Mouse (Mus musculus) heart, adult 2 months (tissue): ENCODE measurements at regions not wholly inside any gene's neighbourhood (a gene's known extent, or its start where the extent isn't known, plus 50 kb on each side); places are given as distances from the start of the nearest gene placed in this dataset.

Experiments used
- DNase-seq, 2 experiments: peaks; one replicate each; pipeline ENCODE4 v3.0.0; 2021
- H3K27ac ChIP-seq: fragments of 200-600 bp; 2 replicates; pipeline ENCODE4 v1.8.1; 2022
- H3K27me3 ChIP-seq: fragments of 200-500 bp; 2 replicates; pipeline ENCODE4 v1.6.1; 2012; ENCODE audit warnings: mild to moderate bottlenecking, low read length, inconsistent platforms, mixed read lengths; ENCODE audit not compliant: control insufficient read depth, insufficient read depth
- H3K36me3 ChIP-seq: fragments of 200-500 bp; 2 replicates; pipeline ENCODE4 v1.6.1; 2012; ENCODE audit warnings: low read length, inconsistent platforms; ENCODE audit not compliant: control insufficient read depth, insufficient read depth
- H3K4me1 ChIP-seq: fragments of 200-500 bp; 2 replicates; pipeline ENCODE4 v1.6.1; 2011; ENCODE audit warnings: low read length; ENCODE audit not compliant: control insufficient read depth, insufficient read depth
- H3K4me3 ChIP-seq: fragments of 200-600 bp; 2 replicates; pipeline ENCODE4 v1.8.1; 2022
- H3K79me2 ChIP-seq: fragments of 200-500 bp; replicated peaks from 2 replicates; pipeline ENCODE4 v1.6.1; 2012; ENCODE audit warnings: mild to moderate bottlenecking, inconsistent platforms, low read length, moderate library complexity, mixed read lengths; ENCODE audit not compliant: control insufficient read depth, insufficient read depth
- H3K9ac ChIP-seq: fragments of 200-500 bp; 2 replicates; pipeline ENCODE4 v1.6.1; 2012; ENCODE audit warnings: low read depth, mild to moderate bottlenecking, control low read depth, inconsistent platforms, low read length, mixed read lengths
- CTCF ChIP-seq: fragments of 200-600 bp; IDR thresholded peaks from 2 replicates; pipeline ENCODE4 v1.8.1; 2022; ENCODE audit warnings: antibody characterized with exemption, mild to moderate bottlenecking, moderate library complexity
- EP300 ChIP-seq: fragments of 200-500 bp; IDR thresholded peaks from 2 replicates; pipeline ENCODE4 v1.6.1; 2011; ENCODE audit warnings: low read depth, low read length, control low read depth; ENCODE audit not compliant: insufficient read depth
- POLR2A ChIP-seq: fragments of 200-500 bp; IDR thresholded peaks from 2 replicates; pipeline ENCODE4 v1.6.1; 2011; ENCODE audit warnings: mild to moderate bottlenecking, low read depth, low read length, control low read depth; ENCODE audit not compliant: insufficient read depth
- WGBS: fragments of 180-500 bp; shearing (Covaris S2); methylation state at CpG from one replicate; pipeline ENCODE4 v1.1.7; 2018; 5-methylcytosine and 5-hydroxymethylcytosine counted together
- intact Hi-C: fragments of 180-260 bp; cut with DNase I; formaldehyde crosslinking; loops from one replicate; pipeline ENCODE4 v1.15.1; 2025

DNA sequence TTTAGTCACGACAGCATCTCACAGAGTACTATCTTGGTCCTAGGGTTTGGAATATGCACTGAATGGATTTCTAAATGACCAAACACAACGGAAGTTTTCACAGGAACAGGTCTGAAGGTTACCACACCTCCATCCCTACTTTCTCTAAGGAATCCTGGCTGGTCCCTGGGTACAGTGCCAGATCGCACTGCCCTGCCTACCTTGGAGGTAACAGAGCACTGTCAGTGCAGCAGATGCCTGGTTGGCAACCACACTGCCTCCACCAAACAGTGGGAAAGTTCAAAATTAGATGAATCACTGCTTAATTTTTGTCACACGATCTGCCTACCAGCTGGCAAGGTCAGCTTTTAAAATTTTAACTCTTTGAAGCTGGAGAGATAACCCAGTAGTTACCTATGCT, 111.6 kb downstream of the Kcnj2 start:
- intact Hi-C loops: no loop called here
- 77% methylated on average over 4 of the region's 4 CpGs for WGBS
- H3K27ac ChIP-seq: no peak overlapping the region
- no peaks in the 10 kb centered on the region for H3K79me2 ChIP-seq
- no peaks in the 10 kb centered on the region for H3K36me3 ChIP-seq
- no peaks in the 10 kb centered on the region for H3K4me1 ChIP-seq
- H3K27me3 ChIP-seq: no peaks in the 10 kb centered on the region
- no peak for DNase-seq
- H3K9ac ChIP-seq: no peak overlapping the region
- no peak overlapping the region for H3K4me3 ChIP-seq
- TF ChIP-seq CTCF: no peak
- no peak for TF ChIP-seq POLR2A
- TF ChIP-seq EP300: no peak

DNA sequence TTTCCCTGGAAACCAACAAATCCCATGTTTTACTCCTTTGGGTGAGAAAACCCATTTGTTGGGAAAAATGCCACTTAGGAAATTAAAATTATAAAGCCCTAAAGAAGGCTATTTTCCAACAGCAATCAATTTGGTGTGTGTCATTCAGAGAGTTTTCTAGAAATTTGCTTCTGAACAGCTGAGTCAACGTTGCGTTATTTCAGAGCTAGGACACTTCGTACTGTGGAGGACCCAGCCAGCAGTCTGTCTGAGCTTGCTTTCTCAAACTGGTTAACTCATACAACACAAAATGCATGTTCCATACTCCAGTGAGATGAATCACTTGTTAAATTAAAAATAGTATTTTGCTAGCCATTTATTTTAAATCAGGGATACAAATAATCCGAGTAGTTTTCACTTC, 131.5 kb downstream of the Kcnj2 start:
- WGBS: 87% methylated on average over 4 of the region's 4 CpGs
- H3K27ac ChIP-seq: no peak overlapping the region
- no peak for DNase-seq

DNA sequence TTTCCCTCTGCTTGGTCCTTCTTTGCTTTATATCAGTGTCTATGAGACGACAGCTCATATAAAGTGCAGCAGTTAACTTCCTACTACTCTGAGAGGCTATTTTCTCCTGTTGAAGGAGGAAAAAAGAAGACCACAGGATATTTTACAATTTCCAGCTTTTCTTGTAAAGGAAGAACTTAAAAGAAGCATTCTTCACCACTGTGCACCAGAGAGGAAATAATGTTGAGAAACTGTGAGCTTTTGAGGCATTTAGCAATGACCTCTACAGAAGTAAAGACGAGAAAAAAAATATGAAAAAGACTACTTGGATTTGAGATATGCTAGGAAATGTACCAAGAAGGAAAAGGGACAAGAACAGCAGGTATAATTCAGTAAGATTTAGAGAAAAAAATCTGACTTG, 134.5 kb downstream of the Kcnj2 start:
- intact Hi-C loops: no loop called here
- no peaks in the 10 kb centered on the region for H3K4me1 ChIP-seq
- WGBS: 56% methylated on average over 2 of the region's 2 CpGs
- H3K36me3 ChIP-seq: no peaks in the 10 kb centered on the region
- no peak for DNase-seq
- H3K27me3 ChIP-seq: no peaks in the 10 kb centered on the region
- H3K79me2 ChIP-seq: no peaks in the 10 kb centered on the region
- no peak overlapping the region for H3K4me3 ChIP-seq
- H3K9ac ChIP-seq: no peak overlapping the region
- TF ChIP-seq EP300 (no peak), CTCF (no peak), POLR2A (no peak)
- no peak overlapping the region for H3K27ac ChIP-seq

More for the DNA sequence above, 131.5 kb downstream of the Kcnj2 start:
- TF ChIP-seq POLR2A: no peak
- TF ChIP-seq EP300: no peak
- no peak for TF ChIP-seq CTCF
- H3K27me3 ChIP-seq: no peaks in the 10 kb centered on the region
- H3K4me3 ChIP-seq: no peak overlapping the region
- H3K9ac ChIP-seq: no peak overlapping the region
- intact Hi-C loops: no loop called here
- no peaks in the 10 kb centered on the region for H3K4me1 ChIP-seq
- no peaks in the 10 kb centered on the region for H3K36me3 ChIP-seq
- H3K79me2 ChIP-seq: no peaks in the 10 kb centered on the region

DNA sequence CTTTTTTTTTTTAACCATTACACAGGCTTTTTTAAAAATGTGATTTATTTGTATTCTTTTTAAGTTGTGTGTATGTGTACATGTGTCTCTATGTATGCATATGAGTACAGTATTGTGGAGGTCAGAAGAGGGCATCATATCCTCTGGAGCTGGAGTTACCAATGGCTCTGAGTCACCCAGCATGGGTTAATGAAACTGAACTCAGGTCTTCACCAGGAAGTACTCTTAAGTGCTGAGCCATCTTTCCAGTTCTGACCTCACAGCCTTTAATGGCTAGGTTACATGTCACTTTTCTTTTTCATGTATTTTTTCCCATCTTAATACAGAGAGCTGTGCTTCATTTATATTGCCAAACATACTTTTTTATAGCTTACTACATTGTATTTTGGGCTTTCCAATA, 136.8 kb downstream of the Kcnj2 start:
- DNase-seq: no peak
- Histone ChIP-seq H3K4me1 (no peaks in the 10 kb centered on the region), H3K36me3 (no peaks in the 10 kb centered on the region), H3K27ac (no peak overlapping the region), H3K79me2 (no peaks in the 10 kb centered on the region), H3K9ac (no peak overlapping the region), H3K4me3 (no peak overlapping the region), H3K27me3 (no peaks in the 10 kb centered on the region)
- no peak for TF ChIP-seq POLR2A
- TF ChIP-seq EP300: no peak
- TF ChIP-seq CTCF: no peak
- intact Hi-C loops: no loop called here

DNA sequence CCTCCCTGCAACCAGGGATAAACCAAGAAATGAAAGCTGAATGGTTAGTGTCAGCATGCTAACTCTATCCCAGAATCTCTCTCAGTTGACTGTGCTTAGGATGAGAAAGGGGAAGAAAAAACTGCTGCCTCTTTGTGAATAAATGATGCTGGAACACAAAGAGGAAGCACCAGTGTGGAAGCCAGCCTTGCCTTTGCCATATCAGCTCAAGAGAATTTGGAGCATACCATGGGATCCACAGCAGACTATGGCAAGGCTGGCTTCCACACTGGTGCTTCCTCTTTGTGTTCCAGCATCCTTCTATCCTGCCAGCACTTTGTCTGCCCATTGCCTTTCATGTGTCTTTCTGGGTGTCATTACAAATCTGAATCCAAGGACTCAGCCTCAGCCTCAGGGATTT, 144.6 kb downstream of the Kcnj2 start:
- intact Hi-C loops: loop anchor here (5.0 kb wide), 1 partner anchor 143 kb away; the partner anchor contains the start of gene Kcnj2
- H3K27ac ChIP-seq: no peak overlapping the region
- H3K27me3 ChIP-seq: no peaks in the 10 kb centered on the region
- no peak overlapping the region for H3K4me3 ChIP-seq
- H3K9ac ChIP-seq: no peak overlapping the region
- peaks cover 4% of the 10 kb centered on the region for H3K36me3 ChIP-seq
- no peaks in the 10 kb centered on the region for H3K79me2 ChIP-seq
- DNase-seq: no peak
- peaks cover 5% of the 10 kb centered on the region for H3K4me1 ChIP-seq
- TF ChIP-seq EP300: no peak
- no peak for TF ChIP-seq CTCF
- TF ChIP-seq POLR2A: no peak

DNA sequence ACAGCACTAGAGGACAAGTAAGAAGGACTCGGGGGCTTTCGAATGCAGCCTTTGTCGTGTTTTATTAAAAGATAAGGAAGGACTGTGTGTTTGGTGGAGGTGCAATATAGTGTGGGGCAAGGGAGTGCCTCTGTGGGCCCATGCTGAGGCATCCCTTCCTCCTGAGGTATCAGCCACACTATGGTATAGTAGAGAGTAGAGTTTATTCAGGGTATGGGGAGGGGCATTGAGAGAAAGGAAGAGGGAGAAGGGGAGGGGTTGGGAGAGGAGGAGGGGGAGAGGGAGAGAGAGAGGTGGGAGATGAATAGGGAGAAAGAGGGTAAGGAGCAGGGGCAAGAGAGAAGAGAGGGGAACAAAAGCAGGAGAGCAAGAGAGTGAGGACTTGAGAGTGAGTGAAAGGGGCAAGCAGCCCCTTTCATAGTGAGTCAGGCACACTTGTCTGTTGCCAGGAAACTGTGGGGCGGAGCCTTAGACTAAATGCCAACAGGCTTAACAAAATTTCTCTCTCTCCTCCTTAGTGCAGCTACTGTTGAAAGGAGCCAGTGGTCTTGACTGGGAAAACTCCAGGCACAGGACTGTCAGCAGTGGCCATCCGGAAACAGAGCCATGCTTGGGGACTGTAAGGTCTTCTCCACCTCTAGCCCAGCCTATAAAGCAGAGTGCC, 146.2 kb downstream of the Kcnj2 start:
- DNase-seq: no peak
- intact Hi-C loops: loop anchor here (5.0 kb wide), 1 partner anchor 145 kb away; the partner anchor contains the start of gene Kcnj2

More for the DNA sequence above, 146.2 kb downstream of the Kcnj2 start:
- Histone ChIP-seq H3K79me2 (no peaks in the 10 kb centered on the region), H3K4me3 (no peak overlapping the region), H3K36me3 (peaks cover 4% of the 10 kb centered on the region), H3K9ac (no peak overlapping the region), H3K27me3 (no peaks in the 10 kb centered on the region), H3K4me1 (peaks cover 5% of the 10 kb centered on the region), H3K27ac (no peak overlapping the region)
- 59% methylated on average over 5 of the region's 5 CpGs for WGBS
- TF ChIP-seq CTCF (no peak), POLR2A (no peak), EP300 (no peak)
